Mouse (Mus musculus): ENCODE measurements around the gene D13Ertd608e. TPM values are rescaled to one million over a fixed set of nuclear protein-coding genes. Genes with fewer than 3 reads are reported as not detected.
A peak's percentile ranks its signal among the peaks of the same experiment; 100 is the strongest.
"Not testable (repeated sequence)": the region's sequence is repeated elsewhere in the genome, so short reads cannot be mapped to it uniquely, and the experiment has no call there.

The D13Ertd608e gene
- total and polyA plus RNA-seq, 2 experiments from 2014 or later = not detected

- not testable (repeated sequence) for H3K4me2 ChIP-seq (ENCODE audit: low read depth); H3K4me1 ChIP-seq (ENCODE audit: insufficient read depth); H3K27ac ChIP-seq (ENCODE audit: low read depth, low read length); H3K9me3 ChIP-seq (ENCODE audit: low read length); H3K36me3 ChIP-seq (ENCODE audit: insufficient read depth); H3K4me3 ChIP-seq (ENCODE audit: low read depth, low read length); H3K9ac ChIP-seq; H3K27me3 ChIP-seq (ENCODE audit: insufficient read depth, low read length)
- DNase-seq = peak; percentile 22
- WGBS = 25% methylated on average over 6 of the region's 6 CpGs
- TF ChIP-seq CTCF (IDR thresholded peaks at IDR 0.05; ENCODE audit: low read depth) = peak; percentile 64
- ATAC-seq = peak; percentile 71
Observed at GRCm38 (mm10) chr13:119839982-119840381, 4.2 kb downstream of the D13Ertd608e start.

GRCm38 (mm10) chr13:119862399-119862798 is 26.6 kb downstream of the D13Ertd608e start:
- WGBS = no CpG with 5 or more reads among the region's 6 CpGs
- ATAC-seq; H3K4me1 ChIP-seq (ENCODE audit: insufficient read depth); H3K36me3 ChIP-seq (ENCODE audit: insufficient read depth); H3K9ac ChIP-seq; H3K4me2 ChIP-seq (ENCODE audit: low read depth); H3K27ac ChIP-seq (ENCODE audit: low read depth, low read length); H3K4me3 ChIP-seq (ENCODE audit: low read depth, low read length); H3K9me3 ChIP-seq (ENCODE audit: low read length); DNase-seq; H3K27me3 ChIP-seq (ENCODE audit: insufficient read depth, low read length): not testable (repeated sequence)

GRCm38 (mm10) chr13:119864395-119864999 is 28.7 kb downstream of the D13Ertd608e start:
- WGBS = 86% methylated on average over 6 of the region's 7 CpGs
- not testable (repeated sequence) for H3K27ac ChIP-seq (ENCODE audit: low read depth, low read length); DNase-seq; H3K4me2 ChIP-seq (ENCODE audit: low read depth); H3K4me1 ChIP-seq (ENCODE audit: insufficient read depth); H3K27me3 ChIP-seq (ENCODE audit: insufficient read depth, low read length); H3K4me3 ChIP-seq (ENCODE audit: low read depth, low read length); H3K9me3 ChIP-seq (ENCODE audit: low read length); H3K9ac ChIP-seq; ATAC-seq; H3K36me3 ChIP-seq (ENCODE audit: insufficient read depth)

GRCm38 (mm10) chr13:119886896-119887295 is 51.1 kb downstream of the D13Ertd608e start:
- not testable (repeated sequence) for H3K36me3 ChIP-seq (ENCODE audit: insufficient read depth); DNase-seq; H3K27me3 ChIP-seq (ENCODE audit: insufficient read depth, low read length); H3K9me3 ChIP-seq (ENCODE audit: low read length); H3K4me3 ChIP-seq (ENCODE audit: low read depth, low read length); H3K4me1 ChIP-seq (ENCODE audit: insufficient read depth); H3K4me2 ChIP-seq (ENCODE audit: low read depth); H3K27ac ChIP-seq (ENCODE audit: low read depth, low read length); ATAC-seq; H3K9ac ChIP-seq
- WGBS = 52% methylated on average over 4 of the region's 4 CpGs

GRCm38 (mm10) chr13:119894685-119895084 is 58.9 kb downstream of the D13Ertd608e start, which contains the start of gene Tcstv1:
Gene Tcstv1 (minus strand): TSS chr13:119894785.
- not testable (repeated sequence) for ATAC-seq; H3K4me2 ChIP-seq (ENCODE audit: low read depth); H3K4me3 ChIP-seq (ENCODE audit: low read depth, low read length); H3K9me3 ChIP-seq (ENCODE audit: low read length); H3K27me3 ChIP-seq (ENCODE audit: insufficient read depth, low read length); H3K9ac ChIP-seq; H3K27ac ChIP-seq (ENCODE audit: low read depth, low read length); DNase-seq; H3K4me1 ChIP-seq (ENCODE audit: insufficient read depth); H3K36me3 ChIP-seq (ENCODE audit: insufficient read depth)
- 87% methylated on average over 3 of the region's 3 CpGs for WGBS

Other genes starting within 250 kb of the D13Ertd608e start
- 3.3 and 4.5 TPM in 2 replicates for gene Ccl28, start 212.2 kb upstream of the D13Ertd608e start, total RNA-seq (2014; rRNA removed)
- gene Ccl28, start 212.2 kb upstream of the D13Ertd608e start, polyA plus RNA-seq (2015; fragmentation: Nextera tagmentation; extraction: Ambion mirVana) = 0.09 and 0.22 TPM in 2 replicates
- 392 and 404 TPM in 2 replicates for gene Hmgcs1, start 145.6 kb upstream of the D13Ertd608e start, total RNA-seq (2014; rRNA removed)
- 334 and 452 TPM in 2 replicates for gene Hmgcs1, start 145.6 kb upstream of the D13Ertd608e start, polyA plus RNA-seq (2015; fragmentation: Nextera tagmentation; extraction: Ambion mirVana)
- gene Nim1k, start 80.1 kb upstream of the D13Ertd608e start, total RNA-seq (2014; rRNA removed) = 11.2 and 11.3 TPM in 2 replicates
- gene Nim1k, start 80.1 kb upstream of the D13Ertd608e start, polyA plus RNA-seq (2015; fragmentation: Nextera tagmentation; extraction: Ambion mirVana) = 7.5 and 8.7 TPM in 2 replicates
- 46.6 and 56.7 TPM in 2 replicates for gene Zfp131, start 45.1 kb upstream of the D13Ertd608e start, total RNA-seq (2014; rRNA removed)
- gene Zfp131, start 45.1 kb upstream of the D13Ertd608e start, polyA plus RNA-seq (2015; fragmentation: Nextera tagmentation; extraction: Ambion mirVana) = 23.1 and 27.7 TPM in 2 replicates
- not detected in 2 replicates for gene AF067063, start 5.8 kb upstream of the D13Ertd608e start, total RNA-seq (2014; rRNA removed)
- gene AF067063, start 5.8 kb upstream of the D13Ertd608e start, polyA plus RNA-seq (2015; fragmentation: Nextera tagmentation; extraction: Ambion mirVana) = not detected in 2 replicates
- gene Tcstv1, start 58.8 kb downstream of the D13Ertd608e start, total RNA-seq (2014; rRNA removed) = not detected in 2 replicates
- not detected in 2 replicates for gene Tcstv1, start 58.8 kb downstream of the D13Ertd608e start, polyA plus RNA-seq (2015; fragmentation: Nextera tagmentation; extraction: Ambion mirVana)
- not detected in 2 replicates for gene Gm21761, start 93.3 kb downstream of the D13Ertd608e start, total RNA-seq (2014; rRNA removed)
- not detected in 2 replicates for gene Gm21761, start 93.3 kb downstream of the D13Ertd608e start, polyA plus RNA-seq (2015; fragmentation: Nextera tagmentation; extraction: Ambion mirVana)
- gene B020031M17Rik, start 114.8 kb downstream of the D13Ertd608e start, total RNA-seq (2014; rRNA removed) = not detected in 2 replicates
- gene B020031M17Rik, start 114.8 kb downstream of the D13Ertd608e start, polyA plus RNA-seq (2015; fragmentation: Nextera tagmentation; extraction: Ambion mirVana) = not detected in 2 replicates
- not detected in 2 replicates for gene Gm36079, start 191.0 kb downstream of the D13Ertd608e start, total RNA-seq (2014; rRNA removed)
- gene Gm36079, start 191.0 kb downstream of the D13Ertd608e start, polyA plus RNA-seq (2015; fragmentation: Nextera tagmentation; extraction: Ambion mirVana) = not detected in 2 replicates
- gene Gm21188, start 216.2 kb downstream of the D13Ertd608e start, total RNA-seq (2014; rRNA removed) = 0.15 TPM in 1 of 2 replicates, not detected in the other
- not detected in 2 replicates for gene Gm21188, start 216.2 kb downstream of the D13Ertd608e start, polyA plus RNA-seq (2015; fragmentation: Nextera tagmentation; extraction: Ambion mirVana)

Measured in forebrain, postnatal 0 days (tissue).